Mouse (Mus musculus) hindbrain, embryonic 16.5 days (tissue): Measurements from ENCODE around the gene Podn. TPM values are rescaled to one million over a fixed set of nuclear protein-coding genes. Genes with fewer than 3 reads are reported as not detected.

Source experiments
- ATAC-seq: fragments of 200-750 bp; cut with Nextera tagmentation; 2 replicates; pipeline ENCODE4 v1.8.0; 2017; ENCODE audit warnings: moderate TSS enrichment, moderate library complexity
- H3K27ac ChIP-seq: fragments of 300-500 bp; sonication (generic); 2 replicates; pipeline ENCODE4 v1.5.1; 2014; ENCODE audit warnings: low read depth, mild to moderate bottlenecking, control low read depth, low read length, moderate library complexity
- H3K27me3 ChIP-seq: fragments of 300-500 bp; sonication (generic); replicated peaks from 2 replicates; pipeline ENCODE4 v1.6.1; 2014; ENCODE audit warnings: low read length; ENCODE audit not compliant: control insufficient read depth, insufficient read depth
- H3K36me3 ChIP-seq: fragments of 300-500 bp; sonication (generic); 2 replicates; pipeline ENCODE4 v1.6.1; 2014; ENCODE audit warnings: mild to moderate bottlenecking, low read length, moderate library complexity, mixed read lengths; ENCODE audit not compliant: control insufficient read depth, insufficient read depth
- H3K4me1 ChIP-seq: fragments of 300-500 bp; sonication (generic); 2 replicates; pipeline ENCODE4 v1.6.1; 2014; ENCODE audit warnings: low read depth, low read length; ENCODE audit not compliant: control insufficient read depth, insufficient read depth
- H3K4me2 ChIP-seq: fragments of 300-500 bp; sonication (generic); 2 replicates; pipeline ENCODE4 v1.6.1; 2014; ENCODE audit warnings: mild to moderate bottlenecking, low read length, control low read depth, moderate library complexity
- H3K4me3 ChIP-seq: fragments of 300-500 bp; sonication (generic); 2 replicates; pipeline ENCODE4 v1.5.1; 2014; ENCODE audit warnings: mild to moderate bottlenecking, low read length, control low read depth, moderate library complexity
- H3K9ac ChIP-seq: fragments of 300-500 bp; sonication (generic); 2 replicates; pipeline ENCODE4 v1.6.1; 2014; ENCODE audit warnings: low read depth, mild to moderate bottlenecking, control low read depth, low read length, moderate library complexity
- H3K9me3 ChIP-seq: fragments of 300-500 bp; sonication (generic); 2 replicates; pipeline ENCODE4 v1.6.1; 2014; ENCODE audit warnings: mild to moderate bottlenecking, low read length, moderate library complexity; ENCODE audit not compliant: control insufficient read depth
- WGBS: fragments of 180-500 bp; shearing (Covaris S2); extraction: QIAGEN DNeasy Blood & Tissue Kit; methylation state at CpG from one replicate; pipeline ENCODE4 v1.1.7; 2014; 5-methylcytosine and 5-hydroxymethylcytosine counted together
- polyA plus RNA-seq: library from polyadenylated mRNA; unstranded; fragments of >200 nt; fragmentation: Nextera tagmentation; extraction: Ambion mirVana; gene quantifications from 2 replicates; pipeline ENCODE4 v1.2.1, GENCODE M21; 2015

Gene Podn
- polyA plus RNA-seq, 1 experiment from 2014 or later = 0.29 TPM

GRCm38 (mm10) chr4:108007532-108008103, 88.6 kb downstream of the Podn start:
- no peak overlapping the region for H3K4me3 ChIP-seq
- WGBS = 84% methylated on average over 7 of the region's 7 CpGs
- ATAC-seq = no peak

GRCm38 (mm10) chr4:108005328-108005727, 90.9 kb downstream of the Podn start:
- no peak overlapping the region for H3K9ac ChIP-seq
- H3K36me3 ChIP-seq = no peaks in the 10 kb centered on the region
- no peak overlapping the region for H3K27ac ChIP-seq
- no peaks in the 10 kb centered on the region for H3K27me3 ChIP-seq
- peaks cover 3% of the 10 kb centered on the region; the same call in 1 of the 2 replicates for H3K4me1 ChIP-seq
- peak; percentile 75 for ATAC-seq
- no peaks in the 10 kb centered on the region for H3K9me3 ChIP-seq
- 35% methylated on average over 7 of the region's 7 CpGs for WGBS
- no peak overlapping the region for H3K4me2 ChIP-seq
- no peak overlapping the region for H3K4me3 ChIP-seq

More at GRCm38 (mm10) chr4:108007532-108008103, 88.6 kb downstream of the Podn start:
- no peak overlapping the region for H3K4me2 ChIP-seq
- H3K27ac ChIP-seq = no peak overlapping the region
- H3K27me3 ChIP-seq = no peaks in the 10 kb centered on the region
- H3K4me1 ChIP-seq = peaks cover 3% of the 10 kb centered on the region; the same call in 1 of the 2 replicates
- H3K36me3 ChIP-seq = no peaks in the 10 kb centered on the region
- no peaks in the 10 kb centered on the region for H3K9me3 ChIP-seq
- H3K9ac ChIP-seq = no peak overlapping the region

- ATAC-seq = no peak
- Histone ChIP-seq H3K4me3 (no peak overlapping the region), H3K4me1 (peaks cover 3% of the 10 kb centered on the region; the same call in 1 of the 2 replicates), H3K9ac (no peak overlapping the region), H3K9me3 (peaks cover 3% of the 10 kb centered on the region; the same call in 1 of the 2 replicates), H3K27ac (no peak overlapping the region), H3K4me2 (no peak overlapping the region), H3K36me3 (no peaks in the 10 kb centered on the region), H3K27me3 (no peaks in the 10 kb centered on the region)
- 95% methylated on average over 1 of the region's 1 CpGs for WGBS
Measured at GRCm38 (mm10) chr4:107999380-107999779, 96.9 kb downstream of the Podn start.

GRCm38 (mm10) chr4:107998641-107999332, 97.5 kb downstream of the Podn start:
- H3K36me3 ChIP-seq = no peaks in the 10 kb centered on the region
- no peaks in the 10 kb centered on the region for H3K27me3 ChIP-seq
- 43% methylated on average over 11 of the region's 11 CpGs for WGBS
- no peak overlapping the region for H3K4me3 ChIP-seq
- H3K4me1 ChIP-seq = peaks cover 3% of the 10 kb centered on the region; the same call in 1 of the 2 replicates
- 0 out of 2 replicates have a peak, but pooled peaks have one; percentile 20 for ATAC-seq
- H3K9me3 ChIP-seq = peaks cover 3% of the 10 kb centered on the region; the same call in 1 of the 2 replicates
- H3K9ac ChIP-seq = no peak overlapping the region
- no peak overlapping the region for H3K27ac ChIP-seq
- H3K4me2 ChIP-seq = no peak overlapping the region

- H3K4me2 ChIP-seq = no peak overlapping the region
- no peak overlapping the region for H3K9ac ChIP-seq
- no peak for ATAC-seq
- peaks cover 3% of the 10 kb centered on the region; the same call in 1 of the 2 replicates for H3K9me3 ChIP-seq
- H3K27me3 ChIP-seq = no peaks in the 10 kb centered on the region
- H3K4me1 ChIP-seq = peaks cover 5% of the 10 kb centered on the region; the same call in 1 of the 2 replicates
- no peaks in the 10 kb centered on the region for H3K36me3 ChIP-seq
- no peak overlapping the region for H3K4me3 ChIP-seq
- WGBS = 89% methylated on average over 9 of the region's 9 CpGs
- H3K27ac ChIP-seq = no peak overlapping the region
Measured at GRCm38 (mm10) chr4:107996418-107996986, 99.7 kb downstream of the Podn start.

GRCm38 (mm10) chr4:107995727-107996126, 100.5 kb downstream of the Podn start:
- 74% methylated on average over 6 of the region's 6 CpGs for WGBS
- peaks cover 5% of the 10 kb centered on the region; the same call in 1 of the 2 replicates for H3K4me1 ChIP-seq
- no peaks in the 10 kb centered on the region for H3K27me3 ChIP-seq
- no peak overlapping the region for H3K9ac ChIP-seq
- H3K4me3 ChIP-seq = no peak overlapping the region
- H3K27ac ChIP-seq = no peak overlapping the region
- peaks cover 3% of the 10 kb centered on the region; the same call in 1 of the 2 replicates for H3K9me3 ChIP-seq
- no peak overlapping the region for H3K4me2 ChIP-seq
- no peaks in the 10 kb centered on the region for H3K36me3 ChIP-seq
- ATAC-seq = no peak

- H3K27ac ChIP-seq = no peak overlapping the region
- H3K4me1 ChIP-seq = peaks cover 5% of the 10 kb centered on the region; the same call in 1 of the 2 replicates
- H3K4me3 ChIP-seq = no peak overlapping the region
- no peaks in the 10 kb centered on the region for H3K36me3 ChIP-seq
- peaks cover 3% of the 10 kb centered on the region; the same call in 1 of the 2 replicates for H3K9me3 ChIP-seq
- no peak overlapping the region for H3K4me2 ChIP-seq
- H3K27me3 ChIP-seq = no peaks in the 10 kb centered on the region
- H3K9ac ChIP-seq = no peak overlapping the region
- ATAC-seq = no peak
- 92% methylated on average over 6 of the region's 6 CpGs for WGBS
Measured at GRCm38 (mm10) chr4:107995011-107995410, 101.2 kb downstream of the Podn start.

GRCm38 (mm10) chr4:107991879-107992278, 104.4 kb downstream of the Podn start:
- Histone ChIP-seq H3K36me3 (no peaks in the 10 kb centered on the region), H3K27ac (no peak overlapping the region), H3K4me1 (peaks cover 2% of the 10 kb centered on the region; the same call in 1 of the 2 replicates), H3K4me2 (no peak overlapping the region), H3K27me3 (no peaks in the 10 kb centered on the region), H3K9ac (no peak overlapping the region), H3K4me3 (no peak overlapping the region), H3K9me3 (peaks cover 3% of the 10 kb centered on the region; the same call in 1 of the 2 replicates)
- ATAC-seq = 0 out of 2 replicates have a peak, but pooled peaks have one; percentile 44
- 17% methylated on average over 6 of the region's 6 CpGs for WGBS

- 61% methylated on average over 5 of the region's 5 CpGs for WGBS
- no peaks in the 10 kb centered on the region for H3K36me3 ChIP-seq
- H3K9ac ChIP-seq = no peak overlapping the region
- no peak overlapping the region for H3K4me3 ChIP-seq
- H3K9me3 ChIP-seq = peaks cover 3% of the 10 kb centered on the region; the same call in 1 of the 2 replicates
- no peaks in the 10 kb centered on the region for H3K27me3 ChIP-seq
- H3K4me2 ChIP-seq = no peak overlapping the region
- no peak overlapping the region for H3K27ac ChIP-seq
- peak; percentile 83 for ATAC-seq
- peaks cover 2% of the 10 kb centered on the region; the same call in 1 of the 2 replicates for H3K4me1 ChIP-seq
Measured at GRCm38 (mm10) chr4:107990818-107991217, 105.4 kb downstream of the Podn start.
